Mouse (Mus musculus) heart, postnatal 0 days (tissue): ENCODE measurements around the gene Cd274. TPM values are rescaled to one million over a fixed set of nuclear protein-coding genes. Genes with fewer than 3 reads are reported as not detected.

ENCODE experiments used
- ATAC-seq: fragments of 200-750 bp; cut with Nextera tagmentation; 2 replicates; pipeline ENCODE4 v1.8.0; 2017; ENCODE audit warnings: low read depth, moderate number of reproducible peaks, moderate library complexity; ENCODE audit not compliant: insufficient read depth
- DNase-seq: peaks from one replicate; pipeline ENCODE4 v3.0.0-alpha.2; 2016; ENCODE audit warnings: low spot score
- H3K27ac ChIP-seq: fragments of 300-500 bp; sonication (generic); 2 replicates; pipeline ENCODE4 v1.5.1; 2014; ENCODE audit warnings: low read depth, mild to moderate bottlenecking
- H3K27me3 ChIP-seq: fragments of 300-500 bp; sonication (generic); 2 replicates; pipeline ENCODE4 v1.6.1; 2014; ENCODE audit warnings: low read length, mixed read lengths; ENCODE audit not compliant: control insufficient read depth, insufficient read depth
- H3K36me3 ChIP-seq: fragments of 300-500 bp; sonication (generic); replicated peaks from 2 replicates; pipeline ENCODE4 v1.6.1; 2014; ENCODE audit warnings: low read length, mixed read lengths; ENCODE audit not compliant: control insufficient read depth, insufficient read depth
- H3K4me1 ChIP-seq: fragments of 300-500 bp; sonication (generic); 2 replicates; pipeline ENCODE4 v1.6.1; 2014; ENCODE audit warnings: antibody characterized with exemption; ENCODE audit not compliant: control insufficient read depth, insufficient read depth
- H3K4me2 ChIP-seq: fragments of 300-500 bp; sonication (generic); 2 replicates; pipeline ENCODE4 v1.6.1; 2014; ENCODE audit warnings: low read depth, mild to moderate bottlenecking, low read length, moderate library complexity
- H3K4me3 ChIP-seq: fragments of 300-500 bp; sonication (generic); 2 replicates; pipeline ENCODE4 v1.5.1; 2014; ENCODE audit warnings: low read depth, low read length
- H3K9ac ChIP-seq: fragments of 300-500 bp; sonication (generic); replicated peaks from 2 replicates; pipeline ENCODE4 v1.6.1; 2014; ENCODE audit warnings: low read depth, low read length, mixed read lengths
- H3K9me3 ChIP-seq: fragments of 300-500 bp; sonication (generic); replicated peaks from 2 replicates; pipeline ENCODE4 v1.6.1; 2016; ENCODE audit warnings: low read length; ENCODE audit not compliant: control insufficient read depth
- CTCF ChIP-seq: IDR thresholded peaks from 2 replicates; pipeline ENCODE4 v1.5.1; 2016; ENCODE audit warnings: antibody characterized with exemption, control low read depth, low read depth
- EP300 ChIP-seq: IDR thresholded peaks from 2 replicates; pipeline ENCODE4 v1.6.1; 2016; ENCODE audit warnings: antibody characterized with exemption, low read depth
- WGBS: fragments of 180-500 bp; shearing (Covaris S2); extraction: QIAGEN DNeasy Blood & Tissue Kit; methylation state at CpG from one replicate; pipeline ENCODE4 v1.1.7; 2014; 5-methylcytosine and 5-hydroxymethylcytosine counted together
- polyA plus RNA-seq: library from polyadenylated mRNA; unstranded; fragments of >200 nt; fragmentation: Nextera tagmentation; extraction: Ambion mirVana; gene quantifications from 2 replicates; pipeline ENCODE4 v1.2.1, GENCODE M21; 2015
- total RNA-seq: library from RNA; depleted of rRNA; stranded (reverse); fragments of >200 nt; gene quantifications from 2 replicates; pipeline ENCODE4 v1.2.3, GENCODE M21; 2014; ENCODE audit warnings: low replicate concordance

Gene Cd274
- total and polyA plus RNA-seq, 2 experiments from 2014 or later: 0.04 to 0.23 TPM

- no peak overlapping the region for H3K4me3 ChIP-seq
- H3K4me1 ChIP-seq: no peaks in the 10 kb centered on the region
- no peak for ATAC-seq
- H3K9ac ChIP-seq: no peak overlapping the region
- no peak for DNase-seq
- no peaks in the 10 kb centered on the region for H3K9me3 ChIP-seq
- TF ChIP-seq CTCF: no peak
- no peak for TF ChIP-seq EP300
- no peak overlapping the region for H3K27ac ChIP-seq
- 80% methylated on average over 4 of the region's 4 CpGs for WGBS
- H3K36me3 ChIP-seq: no peaks in the 10 kb centered on the region
- H3K4me2 ChIP-seq: no peak overlapping the region
- no peaks in the 10 kb centered on the region for H3K27me3 ChIP-seq
Measured at GRCm38 (mm10) chr19:29385822-29386221, 18.6 kb downstream of the Cd274 start.

GRCm38 (mm10) chr19:29388818-29389217, 21.6 kb downstream of the Cd274 start:
- DNase-seq (no peak), ATAC-seq (no peak)
- WGBS: 87% methylated on average over 1 of the region's 1 CpGs
- Histone ChIP-seq H3K27ac (no peak overlapping the region), H3K4me2 (no peak overlapping the region), H3K4me3 (no peak overlapping the region), H3K4me1 (no peaks in the 10 kb centered on the region), H3K27me3 (no peaks in the 10 kb centered on the region), H3K9me3 (no peaks in the 10 kb centered on the region), H3K9ac (no peak overlapping the region), H3K36me3 (no peaks in the 10 kb centered on the region)
- TF ChIP-seq CTCF (no peak), EP300 (no peak)

GRCm38 (mm10) chr19:29390483-29390882, 23.2 kb downstream of the Cd274 start:
- DNase-seq: no peak
- 68% methylated on average over 5 of the region's 5 CpGs for WGBS
- no peak for ATAC-seq
- Histone ChIP-seq H3K9me3 (no peaks in the 10 kb centered on the region), H3K27ac (no peak overlapping the region), H3K4me1 (no peaks in the 10 kb centered on the region), H3K4me2 (no peak overlapping the region), H3K36me3 (no peaks in the 10 kb centered on the region), H3K9ac (no peak overlapping the region), H3K27me3 (no peaks in the 10 kb centered on the region), H3K4me3 (no peak overlapping the region)
- TF ChIP-seq CTCF (no peak), EP300 (no peak)

GRCm38 (mm10) chr19:29391279-29391678, 24.0 kb downstream of the Cd274 start:
- WGBS: 50% methylated on average over 4 of the region's 4 CpGs

GRCm38 (mm10) chr19:29393333-29393732, 26.1 kb downstream of the Cd274 start:
- no peak overlapping the region for H3K9ac ChIP-seq
- DNase-seq (no peak), ATAC-seq (no peak)
- H3K27ac ChIP-seq: no peak overlapping the region
- TF ChIP-seq EP300 (no peak), CTCF (no peak)
- no peaks in the 10 kb centered on the region for H3K36me3 ChIP-seq
- H3K27me3 ChIP-seq: no peaks in the 10 kb centered on the region
- 0 out of 2 replicates have a peak, but pooled peaks cover 5% of the 10 kb centered on the region for H3K9me3 ChIP-seq
- H3K4me1 ChIP-seq: no peaks in the 10 kb centered on the region
- 81% methylated on average over 9 of the region's 9 CpGs for WGBS
- no peak overlapping the region for H3K4me3 ChIP-seq
- H3K4me2 ChIP-seq: no peak overlapping the region

More at GRCm38 (mm10) chr19:29391279-29391678, 24.0 kb downstream of the Cd274 start:
- no peak overlapping the region for H3K4me2 ChIP-seq
- no peaks in the 10 kb centered on the region for H3K36me3 ChIP-seq
- H3K9ac ChIP-seq: no peak overlapping the region
- ATAC-seq (no peak), DNase-seq (no peak)
- no peak overlapping the region for H3K4me3 ChIP-seq
- no peaks in the 10 kb centered on the region for H3K9me3 ChIP-seq
- no peak overlapping the region for H3K27ac ChIP-seq
- no peak for TF ChIP-seq CTCF
- TF ChIP-seq EP300: no peak
- H3K4me1 ChIP-seq: no peaks in the 10 kb centered on the region
- no peaks in the 10 kb centered on the region for H3K27me3 ChIP-seq

- Histone ChIP-seq H3K4me3 (no peak overlapping the region), H3K9ac (no peak overlapping the region), H3K9me3 (0 out of 2 replicates have a peak, but pooled peaks cover 7% of the 10 kb centered on the region), H3K4me1 (no peaks in the 10 kb centered on the region), H3K36me3 (no peaks in the 10 kb centered on the region), H3K27me3 (no peaks in the 10 kb centered on the region), H3K27ac (no peak overlapping the region), H3K4me2 (no peak overlapping the region)
- DNase-seq (no peak), ATAC-seq (no peak)
- no peak for TF ChIP-seq EP300
- no peak for TF ChIP-seq CTCF
- 90% methylated on average over 2 of the region's 2 CpGs for WGBS
Measured at GRCm38 (mm10) chr19:29394721-29395120, 27.5 kb downstream of the Cd274 start.
